Mouse (Mus musculus): ENCODE data around the gene Slc7a5. TPM values are rescaled to one million over a fixed set of nuclear protein-coding genes. Genes with fewer than 3 reads are reported as not detected.
A peak's percentile ranks its signal among the peaks of the same experiment; 100 is the strongest.

Slc7a5 gene
- polyA plus RNA-seq, 1 experiment from 2014 or later, result 15.1 TPM

- Histone ChIP-seq H3K4me3 (ENCODE audit: low read length) (no peak overlapping the region), H3K4me1 (ENCODE audit: insufficient read depth, low read length) (peaks cover 58% of the 10 kb centered on the region), H3K9ac (replicated peaks; ENCODE audit: low read length) (0 out of 2 replicates have a peak overlapping the region, but pooled peaks have one; percentile 9), H3K4me2 (replicated peaks; ENCODE audit: low read depth, low read length) (no peak overlapping the region), H3K36me3 (ENCODE audit: insufficient read depth, low read length) (no peaks in the 10 kb centered on the region), H3K27ac (ENCODE audit: low read length) (no peak overlapping the region), H3K27me3 (ENCODE audit: insufficient read depth, low read length) (no peaks in the 10 kb centered on the region), H3K9me3 (ENCODE audit: low read length) (no peaks in the 10 kb centered on the region)
- no peak for ATAC-seq (ENCODE audit: low FRiP score, low TSS enrichment)
- WGBS, result 65% methylated on average over 6 of the region's 6 CpGs
Measured at GRCm38 (mm10) chr8:121903977-121904376, 3.5 kb downstream of the Slc7a5 start.

- no peaks in the 10 kb centered on the region for H3K36me3 ChIP-seq (ENCODE audit: insufficient read depth, low read length)
- no peak overlapping the region for H3K9ac ChIP-seq (replicated peaks; ENCODE audit: low read length)
- H3K4me1 ChIP-seq (ENCODE audit: insufficient read depth, low read length), result peaks cover 68% of the 10 kb centered on the region
- 22% methylated on average over 8 of the region's 8 CpGs for WGBS
- no peak overlapping the region for H3K4me2 ChIP-seq (replicated peaks; ENCODE audit: low read depth, low read length)
- H3K4me3 ChIP-seq (ENCODE audit: low read length), result no peak overlapping the region
- peak overlapping the region; percentile 75 for H3K27ac ChIP-seq (ENCODE audit: low read length)
- H3K9me3 ChIP-seq (ENCODE audit: low read length), result no peaks in the 10 kb centered on the region
- H3K27me3 ChIP-seq (ENCODE audit: insufficient read depth, low read length), result no peaks in the 10 kb centered on the region
- ATAC-seq (ENCODE audit: low FRiP score, low TSS enrichment), result no peak
Measured at GRCm38 (mm10) chr8:121901498-121902236, 5.8 kb downstream of the Slc7a5 start.

GRCm38 (mm10) chr8:121899180-121900044 is 8.1 kb downstream of the Slc7a5 start:
- H3K9me3 ChIP-seq (ENCODE audit: low read length), result no peaks in the 10 kb centered on the region
- 80% methylated on average over 18 of the region's 18 CpGs for WGBS
- no peak overlapping the region for H3K4me3 ChIP-seq (ENCODE audit: low read length)
- no peaks in the 10 kb centered on the region for H3K27me3 ChIP-seq (ENCODE audit: insufficient read depth, low read length)
- peaks cover 59% of the 10 kb centered on the region for H3K4me1 ChIP-seq (ENCODE audit: insufficient read depth, low read length)
- peak overlapping the region; percentile 94 for H3K27ac ChIP-seq (ENCODE audit: low read length)
- 0 out of 2 replicates have a peak, but pooled peaks cover 4% of the 10 kb centered on the region for H3K36me3 ChIP-seq (ENCODE audit: insufficient read depth, low read length)
- ATAC-seq (ENCODE audit: low FRiP score, low TSS enrichment), result no peak
- peak overlapping the region; percentile 42 for H3K9ac ChIP-seq (replicated peaks; ENCODE audit: low read length)
- no peak overlapping the region for H3K4me2 ChIP-seq (replicated peaks; ENCODE audit: low read depth, low read length)

GRCm38 (mm10) chr8:121898401-121898931 is 9.0 kb downstream of the Slc7a5 start:
- peaks cover 59% of the 10 kb centered on the region for H3K4me1 ChIP-seq (ENCODE audit: insufficient read depth, low read length)
- WGBS, result 4% methylated on average over 4 of the region's 4 CpGs

GRCm38 (mm10) chr8:121897871-121898381 is 9.6 kb downstream of the Slc7a5 start:
- Histone ChIP-seq H3K4me3 (ENCODE audit: low read length) (0 out of 2 replicates have a peak overlapping the region, but pooled peaks have one; percentile 5), H3K9me3 (ENCODE audit: low read length) (no peaks in the 10 kb centered on the region), H3K4me1 (ENCODE audit: insufficient read depth, low read length) (peaks cover 58% of the 10 kb centered on the region), H3K4me2 (replicated peaks; ENCODE audit: low read depth, low read length) (peak overlapping the region; percentile 39), H3K36me3 (ENCODE audit: insufficient read depth, low read length) (0 out of 2 replicates have a peak, but pooled peaks cover 4% of the 10 kb centered on the region), H3K9ac (replicated peaks; ENCODE audit: low read length) (peak overlapping the region; percentile 42), H3K27ac (ENCODE audit: low read length) (peak overlapping the region; percentile 94), H3K27me3 (ENCODE audit: insufficient read depth, low read length) (no peaks in the 10 kb centered on the region)
- peak; percentile 55 for ATAC-seq (ENCODE audit: low FRiP score, low TSS enrichment)
- WGBS, result 8% methylated on average over 7 of the region's 7 CpGs

More at GRCm38 (mm10) chr8:121898401-121898931, 9.0 kb downstream of the Slc7a5 start:
- no peaks in the 10 kb centered on the region for H3K27me3 ChIP-seq (ENCODE audit: insufficient read depth, low read length)
- no peaks in the 10 kb centered on the region for H3K9me3 ChIP-seq (ENCODE audit: low read length)
- H3K27ac ChIP-seq (ENCODE audit: low read length), result peak overlapping the region; percentile 94
- peak overlapping the region; percentile 42 for H3K9ac ChIP-seq (replicated peaks; ENCODE audit: low read length)
- peak overlapping the region; percentile 39 for H3K4me2 ChIP-seq (replicated peaks; ENCODE audit: low read depth, low read length)
- H3K36me3 ChIP-seq (ENCODE audit: insufficient read depth, low read length), result 0 out of 2 replicates have a peak, but pooled peaks cover 4% of the 10 kb centered on the region
- ATAC-seq (ENCODE audit: low FRiP score, low TSS enrichment), result peak; percentile 81
- 0 out of 2 replicates have a peak overlapping the region, but pooled peaks have one; percentile 5 for H3K4me3 ChIP-seq (ENCODE audit: low read length)

GRCm38 (mm10) chr8:121897205-121897604 is 10.3 kb downstream of the Slc7a5 start:
- H3K9ac ChIP-seq (replicated peaks; ENCODE audit: low read length), result no peak overlapping the region
- 48% methylated on average over 9 of the region's 9 CpGs for WGBS
- no peak overlapping the region for H3K4me3 ChIP-seq (ENCODE audit: low read length)
- peaks cover 50% of the 10 kb centered on the region for H3K4me1 ChIP-seq (ENCODE audit: insufficient read depth, low read length)
- H3K36me3 ChIP-seq (ENCODE audit: insufficient read depth, low read length), result 0 out of 2 replicates have a peak, but pooled peaks cover 4% of the 10 kb centered on the region
- peak; percentile 8; the same call in 1 of the 2 replicates for ATAC-seq (ENCODE audit: low FRiP score, low TSS enrichment)
- peak overlapping the region; percentile 39; the same call in 1 of the 2 replicates for H3K4me2 ChIP-seq (replicated peaks; ENCODE audit: low read depth, low read length)
- H3K27ac ChIP-seq (ENCODE audit: low read length), result peak overlapping the region; percentile 94
- H3K9me3 ChIP-seq (ENCODE audit: low read length), result no peaks in the 10 kb centered on the region
- no peaks in the 10 kb centered on the region for H3K27me3 ChIP-seq (ENCODE audit: insufficient read depth, low read length)

GRCm38 (mm10) chr8:121896476-121897145 is 10.9 kb downstream of the Slc7a5 start:
- Histone ChIP-seq H3K9me3 (ENCODE audit: low read length) (no peaks in the 10 kb centered on the region), H3K9ac (replicated peaks; ENCODE audit: low read length) (peak overlapping the region; percentile 40; the same call in 1 of the 2 replicates), H3K4me2 (replicated peaks; ENCODE audit: low read depth, low read length) (no peak overlapping the region), H3K4me3 (ENCODE audit: low read length) (no peak overlapping the region), H3K36me3 (ENCODE audit: insufficient read depth, low read length) (0 out of 2 replicates have a peak, but pooled peaks cover 4% of the 10 kb centered on the region), H3K27me3 (ENCODE audit: insufficient read depth, low read length) (no peaks in the 10 kb centered on the region), H3K4me1 (ENCODE audit: insufficient read depth, low read length) (peaks cover 44% of the 10 kb centered on the region), H3K27ac (ENCODE audit: low read length) (peak overlapping the region; percentile 94)
- WGBS, result 39% methylated on average over 12 of the region's 12 CpGs
- ATAC-seq (ENCODE audit: low FRiP score, low TSS enrichment), result peak; percentile 6; the same call in 1 of the 2 replicates

- Histone ChIP-seq H3K36me3 (ENCODE audit: insufficient read depth, low read length) (0 out of 2 replicates have a peak, but pooled peaks cover 4% of the 10 kb centered on the region), H3K9ac (replicated peaks; ENCODE audit: low read length) (no peak overlapping the region; the same call in 1 of the 2 replicates), H3K27me3 (ENCODE audit: insufficient read depth, low read length) (no peaks in the 10 kb centered on the region), H3K4me3 (ENCODE audit: low read length) (no peak overlapping the region), H3K27ac (ENCODE audit: low read length) (peak overlapping the region; percentile 94; the same call in 1 of the 2 replicates), H3K4me2 (replicated peaks; ENCODE audit: low read depth, low read length) (no peak overlapping the region), H3K4me1 (ENCODE audit: insufficient read depth, low read length) (peaks cover 41% of the 10 kb centered on the region), H3K9me3 (ENCODE audit: low read length) (no peaks in the 10 kb centered on the region)
- 75% methylated on average over 7 of the region's 7 CpGs for WGBS
- ATAC-seq (ENCODE audit: low FRiP score, low TSS enrichment), result no peak
Measured at GRCm38 (mm10) chr8:121895910-121896309, 11.6 kb downstream of the Slc7a5 start.

- H3K27ac ChIP-seq (ENCODE audit: low read length), result no peak overlapping the region
- H3K9ac ChIP-seq (replicated peaks; ENCODE audit: low read length), result no peak overlapping the region
- H3K4me3 ChIP-seq (ENCODE audit: low read length), result no peak overlapping the region
- H3K4me2 ChIP-seq (replicated peaks; ENCODE audit: low read depth, low read length), result no peak overlapping the region
- 77% methylated on average over 5 of the region's 5 CpGs for WGBS
- H3K4me1 ChIP-seq (ENCODE audit: insufficient read depth, low read length), result peaks cover 21% of the 10 kb centered on the region
- no peaks in the 10 kb centered on the region for H3K9me3 ChIP-seq (ENCODE audit: low read length)
- ATAC-seq (ENCODE audit: low FRiP score, low TSS enrichment), result no peak
- H3K27me3 ChIP-seq (ENCODE audit: insufficient read depth, low read length), result no peaks in the 10 kb centered on the region
- H3K36me3 ChIP-seq (ENCODE audit: insufficient read depth, low read length), result peaks cover 8% of the 10 kb centered on the region; the same call in 1 of the 2 replicates
Measured at GRCm38 (mm10) chr8:121892875-121893274, 14.6 kb downstream of the Slc7a5 start.
